Mouse (Mus musculus): Measurements from ENCODE around the gene Eif4b.
"Not testable (repeated sequence)": the region's sequence is repeated elsewhere in the genome, so short reads cannot be mapped to it uniquely, and the experiment has no call there.

Eif4b gene

DNA sequence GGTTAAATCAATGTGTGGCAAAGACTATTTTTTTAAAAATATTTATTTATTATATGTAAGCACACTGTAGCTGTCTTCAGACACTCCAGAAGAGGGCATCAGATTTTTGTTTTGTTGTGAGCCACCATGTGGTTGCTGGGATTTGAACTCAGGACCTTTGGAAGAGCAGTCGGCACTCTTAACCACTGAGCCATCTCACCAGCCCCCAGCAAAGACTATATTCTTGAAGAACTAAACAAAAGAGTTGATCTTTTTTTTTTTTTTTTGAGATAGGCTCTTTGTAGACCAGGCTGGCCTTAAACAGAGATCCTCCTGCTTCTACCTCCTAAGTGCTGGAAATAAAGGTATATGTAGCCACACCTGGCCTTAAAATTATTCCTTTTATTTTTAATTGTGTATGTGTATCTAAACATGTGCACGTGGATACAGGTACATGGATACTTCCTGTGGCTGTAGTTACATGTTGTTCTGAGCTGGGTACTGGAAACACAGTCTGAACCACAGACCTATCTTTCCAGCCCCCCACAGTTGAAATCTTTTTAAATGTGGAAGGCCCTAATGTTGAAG lies 3.6 kb downstream of the Eif4b start:
- no peak for DNase-seq

DNA sequence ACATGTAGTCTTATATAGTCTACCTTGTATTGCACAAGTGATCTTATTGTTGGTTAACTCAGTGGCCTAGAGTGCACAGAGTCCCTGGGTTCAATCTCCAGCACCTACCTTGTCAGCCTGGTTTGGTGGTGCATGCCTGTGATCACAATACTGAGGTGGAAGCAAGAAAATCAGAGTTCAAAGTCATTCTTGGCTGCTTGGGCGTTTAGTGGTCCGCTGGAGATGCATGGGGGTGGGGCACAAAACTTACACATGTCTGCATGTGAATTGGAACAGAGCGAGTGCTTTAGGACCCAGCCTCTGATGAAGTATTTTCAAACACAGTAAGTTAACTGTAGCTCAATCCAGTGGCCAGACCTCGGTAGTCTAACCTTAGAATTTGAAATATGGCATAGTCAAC lies 5.6 kb downstream of the Eif4b start:
- DNase-seq, result no peak

- not testable (repeated sequence) for DNase-seq
These were observed 6.4 kb downstream of the Eif4b start for GRCm38 (mm10) chr15:102079924-102080323.

DNA sequence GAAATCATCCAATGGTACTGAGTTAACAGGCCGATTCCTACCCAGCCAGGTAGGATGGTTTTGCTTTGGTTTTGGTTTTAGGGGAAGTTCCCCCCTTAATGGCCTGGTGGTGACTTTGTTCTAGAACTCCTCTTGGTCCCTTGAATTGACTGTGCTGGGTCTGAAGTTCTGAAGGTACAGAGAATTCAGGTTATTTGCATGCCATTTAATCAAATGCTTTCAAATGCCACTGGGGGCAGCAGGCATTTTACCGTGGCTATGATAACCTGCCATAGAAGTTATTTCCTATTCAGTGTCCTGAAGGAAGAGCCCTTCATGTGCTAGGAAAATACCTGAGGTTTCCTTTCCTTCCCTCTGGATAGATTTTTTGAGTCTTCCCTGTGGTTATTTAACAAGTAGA lies 6.9 kb downstream of the Eif4b start:
- no peak for DNase-seq

- no peak for DNase-seq
These were observed 8.6 kb downstream of the Eif4b start for GRCm38 (mm10) chr15:102082148-102082547.

GRCm38 (mm10) chr15:102083028-102083427 lies 9.5 kb downstream of the Eif4b start:
- DNase-seq, result no peak

- no peak for DNase-seq
These were observed 16.5 kb downstream of the Eif4b start for GRCm38 (mm10) chr15:102089914-102090585.

DNA sequence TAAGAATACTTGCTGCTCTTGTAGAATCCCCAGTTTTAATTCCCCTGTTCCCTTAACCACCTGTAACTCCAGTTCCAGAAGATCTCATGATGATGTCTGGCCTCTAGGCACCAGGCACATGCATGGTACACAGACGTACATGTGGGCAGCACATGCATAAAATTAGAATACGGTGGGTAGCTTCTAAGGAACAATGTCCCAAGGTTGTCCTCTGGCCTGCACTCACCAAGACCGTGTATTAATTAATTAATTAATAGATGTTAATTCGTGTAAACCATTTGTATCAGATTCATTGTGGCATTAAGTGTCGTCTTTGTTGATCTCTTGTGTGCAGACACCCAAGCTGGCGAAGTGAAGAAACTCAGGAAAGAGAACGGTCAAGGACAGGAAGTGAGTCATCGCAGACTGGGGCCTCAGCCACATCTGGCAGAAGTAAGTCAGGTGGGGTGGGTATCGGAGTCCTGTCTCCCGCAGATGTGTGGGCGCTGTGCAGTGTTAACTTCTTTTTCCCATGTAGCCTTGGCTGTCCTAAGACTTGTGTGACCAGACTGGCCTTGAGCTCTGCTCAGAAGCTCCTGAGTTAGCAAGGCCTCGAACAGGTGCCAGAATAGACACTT lies 17.6 kb downstream of the Eif4b start:
- DNase-seq, result no peak

GRCm38 (mm10) chr15:102091688-102092087 lies 18.1 kb downstream of the Eif4b start:
- no peak for DNase-seq

GRCm38 (mm10) chr15:102092222-102092621 lies 18.6 kb downstream of the Eif4b start:
- DNase-seq, result no peak

- DNase-seq, result no peak
These were observed 20.6 kb downstream of the Eif4b start for GRCm38 (mm10) chr15:102094157-102094556.

- DNase-seq, result no peak
These were observed 21.4 kb downstream of the Eif4b start for GRCm38 (mm10) chr15:102094988-102095387.

DNA sequence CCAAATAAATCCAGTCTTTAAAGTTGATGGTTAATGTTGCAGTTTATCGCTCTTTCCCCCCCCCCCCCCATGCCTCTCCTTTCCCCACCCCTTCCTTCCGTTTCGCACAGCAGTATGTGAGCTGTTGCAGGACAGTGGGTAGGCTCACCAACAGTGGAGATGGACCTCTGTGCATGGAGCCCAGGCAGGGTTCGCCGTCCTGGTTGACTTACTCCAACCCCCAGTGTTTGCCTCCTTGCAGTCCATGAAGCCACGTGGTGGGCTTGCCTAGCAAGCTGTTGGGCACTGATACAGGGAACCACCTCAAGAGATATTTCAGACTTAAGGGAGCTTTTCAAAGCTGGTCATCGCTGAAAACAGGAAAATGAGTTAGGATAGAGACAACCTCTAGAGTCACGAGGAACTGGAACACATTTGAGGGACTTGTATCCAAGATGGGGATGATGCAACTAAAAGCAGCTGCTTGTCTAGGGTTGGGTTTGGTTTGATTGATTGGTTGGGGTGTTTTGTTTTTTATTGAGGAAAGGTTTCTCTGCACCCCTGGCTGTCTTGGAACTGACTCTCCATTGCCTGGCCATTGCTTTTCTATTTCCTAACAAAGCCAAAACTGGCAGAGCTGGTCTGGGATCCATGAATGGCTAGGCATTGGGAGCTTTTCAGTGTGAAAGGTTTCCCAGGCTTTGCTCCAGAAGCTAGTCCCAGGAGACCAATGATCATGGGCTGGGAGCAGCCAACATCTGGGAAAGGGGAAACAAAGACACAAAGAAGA lies 23.8 kb downstream of the Eif4b start:
- DNase-seq, result no peak

- no peak for DNase-seq
These were observed 24.5 kb downstream of the Eif4b start for GRCm38 (mm10) chr15:102097991-102098555.

- no peak for DNase-seq
These were observed 25.7 kb downstream of the Eif4b start for GRCm38 (mm10) chr15:102099260-102099659.

GRCm38 (mm10) chr15:102099771-102100160 lies 26.2 kb downstream of the Eif4b start:
- DNase-seq, result no peak

GRCm38 (mm10) chr15:102100161-102100981 lies 26.8 kb downstream of the Eif4b start, which contains the start of gene Tns2:
TSS of gene Tns2 (plus strand) at chr15:102100413.
- peak; percentile 79 for DNase-seq

DNA sequence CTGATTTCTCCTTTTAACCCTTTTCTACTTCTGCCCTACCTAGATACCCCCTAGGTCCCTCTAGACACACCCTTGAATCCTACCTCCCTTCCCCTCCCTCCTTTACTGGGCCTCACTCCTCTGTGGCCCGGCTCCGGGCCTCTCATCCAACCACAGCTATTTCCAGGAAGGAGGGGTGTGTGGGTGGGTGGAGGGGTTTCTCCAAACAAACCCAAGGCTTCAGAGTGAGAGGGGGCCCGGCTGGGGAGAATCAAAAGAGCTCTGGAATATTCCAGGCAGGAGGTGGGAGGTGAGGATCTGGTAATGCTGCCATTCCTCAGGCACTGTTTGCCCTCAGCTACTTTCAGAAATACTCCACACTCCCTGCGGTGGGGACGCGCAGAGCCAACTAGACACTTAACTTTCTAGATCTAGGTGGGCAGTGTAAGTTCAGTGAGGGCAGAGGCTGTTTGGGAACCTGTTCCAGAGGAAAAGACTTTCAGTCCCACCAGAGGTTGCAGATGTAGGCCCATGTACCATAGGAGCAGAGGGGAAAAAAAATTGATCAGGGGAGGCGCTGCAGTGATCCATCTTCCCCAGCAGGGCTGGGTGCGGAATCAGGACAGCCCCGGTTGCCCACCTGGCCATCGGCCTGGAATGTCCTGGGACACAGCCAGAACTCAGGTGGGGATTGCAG lies 27.6 kb downstream of the Eif4b start:
- no peak for DNase-seq

DNA sequence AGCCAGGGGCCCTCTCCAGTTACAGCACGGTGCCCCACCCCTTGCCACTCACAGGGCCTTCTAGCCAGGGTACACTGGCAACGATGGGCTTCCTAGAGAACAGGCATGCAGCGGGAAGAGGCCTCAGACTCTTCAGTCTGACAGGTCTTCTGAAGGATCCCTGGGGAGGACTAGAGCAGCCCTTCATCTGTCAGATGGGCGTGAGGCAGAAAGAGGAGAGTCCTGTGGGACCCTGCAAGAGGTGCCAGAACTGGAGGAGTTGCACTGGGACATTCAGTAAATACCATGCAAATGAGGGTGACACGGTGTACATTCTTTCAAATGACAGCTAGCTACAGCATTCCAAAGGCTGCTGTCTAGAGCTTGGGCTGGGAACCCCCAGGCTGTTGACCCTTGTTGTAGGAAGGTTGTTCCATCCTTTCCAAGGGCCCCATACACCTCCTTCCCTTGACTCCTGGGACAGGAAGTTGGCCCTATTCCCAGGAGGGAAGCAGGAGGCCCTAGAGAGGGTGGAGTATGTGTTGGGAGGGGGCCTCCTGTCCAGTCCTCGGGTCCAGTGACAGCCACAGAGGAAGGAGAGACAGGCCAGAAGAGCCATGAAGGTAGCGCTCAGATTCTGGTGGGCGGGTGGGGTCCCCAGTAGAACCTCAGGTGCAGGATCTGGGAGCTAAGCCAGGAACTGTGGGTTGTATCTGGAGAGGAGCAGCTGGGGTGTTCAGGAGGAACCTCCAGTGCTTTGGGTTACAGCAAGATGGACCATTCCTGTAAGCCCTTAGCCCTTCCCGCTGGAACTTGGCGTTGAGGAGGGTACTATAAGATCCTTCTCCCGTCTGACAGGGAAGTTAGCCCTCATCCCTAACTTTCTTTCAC lies 28.3 kb downstream of the Eif4b start:
- no peak for DNase-seq

DNA sequence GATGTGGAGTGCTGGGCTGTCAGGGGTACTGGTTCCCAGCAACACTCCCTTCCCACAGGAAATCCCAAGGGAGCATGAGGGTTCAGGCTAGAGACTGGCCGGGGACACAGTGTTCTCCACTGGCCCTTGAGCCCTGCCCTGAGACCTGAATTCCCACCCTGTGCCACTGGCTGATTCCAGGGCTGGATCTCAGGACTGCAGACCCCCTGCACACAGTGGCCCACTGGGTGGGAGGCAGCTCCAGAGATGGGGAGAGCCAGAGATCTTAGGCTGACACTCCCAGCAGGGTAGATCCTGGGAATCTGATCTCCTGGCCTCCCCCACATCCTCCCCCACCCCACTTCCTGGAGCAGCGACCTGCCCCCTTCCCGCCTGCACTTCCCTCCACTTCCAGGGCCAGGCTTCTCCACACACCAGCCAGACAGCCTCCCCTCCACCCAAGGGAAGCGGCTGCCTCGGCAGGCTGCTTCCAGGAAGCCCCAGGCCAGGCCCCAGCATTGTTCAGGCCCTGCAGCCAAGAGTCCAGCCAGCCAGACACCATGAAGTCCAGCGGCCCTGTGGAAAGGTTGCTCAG lies 29.1 kb downstream of the Eif4b start:
- no peak for DNase-seq

All from right cerebral cortex, postnatal 25 days (tissue).